Mouse (Mus musculus): Measurements from ENCODE around the gene Chsy1.

Gene Chsy1

DNA sequence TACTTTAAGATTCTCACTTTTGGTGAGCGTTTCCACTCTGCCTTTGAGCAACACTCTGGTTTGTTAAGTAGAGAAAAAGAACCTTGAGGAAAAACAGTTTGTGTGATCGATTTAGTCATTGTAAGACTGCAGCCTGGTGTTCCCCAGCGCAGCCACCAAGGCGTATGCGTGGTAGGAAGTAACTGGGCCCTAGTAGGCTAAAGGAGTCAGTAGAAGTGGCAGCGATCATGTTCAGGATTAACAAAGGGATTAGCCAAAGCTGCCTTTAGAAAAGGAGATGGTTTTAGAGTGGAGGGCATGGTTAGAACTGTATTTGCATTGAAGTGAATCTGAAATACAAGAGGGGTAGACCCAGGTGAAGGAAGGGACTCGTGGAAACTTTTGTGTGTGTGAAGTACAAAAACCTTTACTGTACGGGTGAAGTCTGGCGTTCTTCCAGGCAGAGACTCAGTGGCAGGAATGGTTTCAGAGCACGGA, 1.4 kb downstream of the Chsy1 start:
- peak; percentile 19 for DNase-seq

- DNase-seq: no peak
Measured at GRCm38 (mm10) chr7:66111211-66111610, 1.9 kb downstream of the Chsy1 start.

GRCm38 (mm10) chr7:66113561-66113960, 4.2 kb downstream of the Chsy1 start:
- DNase-seq: no peak

DNA sequence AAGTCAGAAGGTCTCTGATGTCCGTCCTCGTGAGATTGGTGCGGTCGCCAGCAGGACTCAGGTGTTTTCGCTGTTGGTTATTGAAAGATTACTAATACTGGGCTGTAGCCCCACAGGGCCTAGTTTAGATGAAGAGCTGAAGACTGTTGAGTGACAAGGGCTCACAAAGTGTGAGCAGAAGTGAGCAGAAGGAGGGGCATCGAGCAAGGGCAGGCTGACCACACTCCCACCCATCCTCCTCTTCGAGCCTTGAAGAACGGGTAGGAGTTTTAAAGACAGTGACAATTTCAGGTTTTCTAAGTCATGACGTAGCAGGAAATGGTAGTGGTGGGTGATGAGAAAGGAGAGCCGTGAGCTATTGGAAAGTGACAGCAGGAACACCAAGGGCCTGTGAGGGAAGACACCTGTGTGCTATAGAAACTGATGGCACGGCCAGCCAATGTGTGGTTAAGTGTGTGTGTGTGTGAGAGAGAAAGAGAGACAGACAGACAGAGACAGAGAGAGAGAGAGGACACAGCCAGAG, 6.6 kb downstream of the Chsy1 start:
- DNase-seq: no peak

GRCm38 (mm10) chr7:66116906-66117482, 7.7 kb downstream of the Chsy1 start:
- DNase-seq: no peak

GRCm38 (mm10) chr7:66118046-66118445, 8.7 kb downstream of the Chsy1 start:
- no peak for DNase-seq

- DNase-seq: no peak
Measured at GRCm38 (mm10) chr7:66118796-66119195, 9.5 kb downstream of the Chsy1 start.

- no peak for DNase-seq
Measured at GRCm38 (mm10) chr7:66120139-66120538, 10.8 kb downstream of the Chsy1 start.

DNA sequence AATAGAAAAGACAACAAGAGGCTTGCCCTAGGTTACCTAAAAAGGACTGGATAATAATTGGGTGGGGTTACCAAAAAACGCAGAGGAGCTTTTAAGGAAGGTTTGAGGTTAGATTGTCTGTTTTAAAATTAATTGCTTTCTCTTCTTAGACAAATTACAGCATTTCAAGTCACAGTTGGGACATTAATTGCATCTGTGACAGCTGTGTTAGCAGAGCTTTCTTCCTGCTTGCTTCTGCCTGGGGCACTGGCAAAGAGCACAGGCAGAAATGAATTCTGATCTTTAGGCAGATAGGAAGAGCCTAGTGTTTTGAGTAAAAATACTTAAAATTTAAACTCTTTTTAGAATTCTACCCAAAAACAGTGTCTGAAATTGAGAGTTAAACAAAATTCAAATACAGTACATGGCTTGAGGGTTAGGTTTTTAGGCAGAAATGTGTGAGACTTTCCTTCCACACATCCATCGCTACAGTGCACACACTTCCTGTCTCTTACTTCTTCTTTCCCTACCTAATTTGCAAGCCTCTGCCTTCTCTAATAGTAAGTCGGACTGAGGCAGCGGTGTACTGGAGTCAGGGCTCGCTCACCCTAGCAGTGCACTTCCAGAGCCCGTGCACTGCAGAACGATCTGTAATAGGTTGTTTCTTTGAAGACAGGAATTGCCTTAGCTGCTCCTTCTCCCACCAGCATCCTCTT, 11.5 kb downstream of the Chsy1 start:
- no peak for DNase-seq

DNA sequence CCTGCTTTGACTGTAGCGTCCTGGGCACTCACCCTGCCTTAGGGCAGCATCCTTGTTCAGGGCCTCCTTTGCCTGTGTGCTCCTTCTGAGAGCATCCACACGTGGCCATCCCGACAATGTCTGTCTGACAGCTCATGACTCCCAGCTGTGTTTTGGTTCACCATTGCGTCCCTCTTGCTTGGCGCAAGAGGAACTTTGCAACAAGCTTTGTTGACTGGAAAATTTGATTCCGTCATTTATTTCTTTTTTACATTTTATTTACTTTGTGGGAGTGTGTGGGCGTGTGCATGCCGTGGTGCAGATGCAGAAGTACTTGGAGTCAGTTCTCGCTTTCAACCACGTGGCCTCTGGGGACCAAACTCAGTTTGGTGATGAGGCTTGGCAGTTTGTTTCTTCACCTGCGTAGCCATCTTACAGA, 15.2 kb downstream of the Chsy1 start:
- DNase-seq: no peak

DNA sequence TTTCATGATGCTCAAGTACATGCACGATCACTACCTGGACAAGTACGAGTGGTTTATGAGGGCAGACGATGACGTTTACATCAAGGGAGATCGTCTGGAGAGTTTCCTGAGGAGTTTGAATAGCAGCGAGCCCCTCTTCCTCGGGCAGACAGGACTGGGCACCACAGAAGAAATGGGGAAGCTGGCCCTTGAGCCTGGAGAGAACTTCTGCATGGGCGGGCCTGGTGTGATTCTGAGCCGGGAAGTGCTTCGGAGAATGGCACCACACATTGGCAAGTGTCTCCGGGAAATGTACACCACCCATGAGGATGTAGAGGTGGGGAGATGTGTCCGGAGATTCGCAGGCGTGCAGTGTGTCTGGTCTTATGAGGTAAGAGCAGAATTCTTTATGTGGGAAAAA, 16.1 kb downstream of the Chsy1 start:
- DNase-seq: no peak

GRCm38 (mm10) chr7:66127951-66128645, 18.8 kb downstream of the Chsy1 start:
- no peak for DNase-seq

GRCm38 (mm10) chr7:66128857-66129256, 19.5 kb downstream of the Chsy1 start:
- no peak for DNase-seq

- no peak for DNase-seq
Measured at GRCm38 (mm10) chr7:66130296-66130695, 21.0 kb downstream of the Chsy1 start.

GRCm38 (mm10) chr7:66131776-66132421, 22.6 kb downstream of the Chsy1 start:
- DNase-seq: no peak

GRCm38 (mm10) chr7:66134154-66134553, 24.8 kb downstream of the Chsy1 start:
- DNase-seq: no peak

DNA sequence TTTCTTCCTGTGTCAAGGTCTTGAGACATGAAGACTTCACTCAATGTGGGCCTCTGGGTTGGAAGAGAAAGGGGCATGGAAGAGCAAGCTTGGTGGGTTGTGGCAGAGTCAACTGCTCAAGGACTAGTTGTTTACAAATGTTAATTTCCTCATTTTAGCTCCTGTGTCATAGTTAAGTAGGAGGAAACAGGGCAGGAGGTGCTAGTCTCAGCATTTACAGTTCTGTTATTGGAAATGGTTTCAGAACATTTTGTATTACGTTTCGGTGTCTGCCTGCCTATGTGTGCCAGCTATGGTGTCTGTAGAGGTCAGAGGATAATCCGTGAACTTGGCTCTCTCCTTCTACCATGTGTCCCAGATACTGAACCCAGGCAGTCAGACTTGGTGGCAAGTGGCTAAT, 26.3 kb downstream of the Chsy1 start:
- DNase-seq: no peak

DNA sequence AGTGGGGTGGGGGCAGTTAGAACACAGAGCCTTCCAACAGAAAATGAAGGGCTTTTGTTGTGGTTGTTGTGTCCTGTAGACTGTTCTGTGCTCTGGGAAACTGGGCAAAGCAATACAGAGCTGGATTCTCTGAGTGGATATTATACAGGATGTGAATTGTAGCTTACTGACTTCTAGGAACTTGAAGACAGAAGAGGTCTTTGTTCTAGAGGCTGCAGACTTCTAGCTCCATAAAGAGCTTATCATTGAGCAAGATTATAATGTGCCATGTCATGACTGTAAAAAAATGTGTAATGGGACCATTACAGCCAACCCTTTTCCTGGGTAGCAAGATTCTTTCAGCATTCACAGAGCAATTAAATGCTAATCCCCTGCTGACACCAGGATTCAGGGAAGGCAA, 26.9 kb downstream of the Chsy1 start:
- DNase-seq: no peak

GRCm38 (mm10) chr7:66137309-66137708, 28.0 kb downstream of the Chsy1 start:
- DNase-seq: no peak

GRCm38 (mm10) chr7:66138301-66138700, 29.0 kb downstream of the Chsy1 start:
- DNase-seq: no peak

GRCm38 (mm10) chr7:66138878-66139277, 29.6 kb downstream of the Chsy1 start:
- DNase-seq: no peak

GRCm38 (mm10) chr7:66140095-66140494, 30.8 kb downstream of the Chsy1 start:
- no peak for DNase-seq

- DNase-seq: no peak
Measured at GRCm38 (mm10) chr7:66140923-66141570, 31.7 kb downstream of the Chsy1 start.

Data from kidney, adult 18-20 months (tissue).